Mouse (Mus musculus): Measurements from ENCODE around the gene L2hgdh. TPM values are rescaled to one million over a fixed set of nuclear protein-coding genes. Genes with fewer than 3 reads are reported as not detected.

L2hgdh gene
- polyA plus RNA-seq, 1 experiment from 2014 or later, result 10.4 TPM

- Histone ChIP-seq H3K27me3 (ENCODE audit: insufficient read depth, low read length) (no peaks in the 10 kb centered on the region), H3K9me3 (ENCODE audit: low read length) (no peaks in the 10 kb centered on the region), H3K4me2 (ENCODE audit: low read depth, low read length) (no peak overlapping the region), H3K27ac (ENCODE audit: low read depth) (no peak overlapping the region), H3K9ac (replicated peaks) (no peak overlapping the region), H3K36me3 (replicated peaks; ENCODE audit: insufficient read depth, low read length) (no peaks in the 10 kb centered on the region), H3K4me1 (ENCODE audit: insufficient read depth) (peaks cover 27% of the 10 kb centered on the region), H3K4me3 (ENCODE audit: low read depth, low read length) (no peak overlapping the region)
- DNase-seq (no peak), ATAC-seq (no peak)
- WGBS (ENCODE audit: insufficient replicate concordance), result 88% methylated on average over 2 of the region's 2 CpGs
- TF ChIP-seq EP300 (IDR thresholded peaks at IDR 0.05; ENCODE audit: low read depth), result peak; percentile 34; the same call in 1 of the 2 replicates
- no peak for TF ChIP-seq CTCF (IDR thresholded peaks at IDR 0.05; ENCODE audit: low read depth)
Measured at GRCm38 (mm10) chr12:69761603-69762002, 36.9 kb upstream of the L2hgdh start.

DNA sequence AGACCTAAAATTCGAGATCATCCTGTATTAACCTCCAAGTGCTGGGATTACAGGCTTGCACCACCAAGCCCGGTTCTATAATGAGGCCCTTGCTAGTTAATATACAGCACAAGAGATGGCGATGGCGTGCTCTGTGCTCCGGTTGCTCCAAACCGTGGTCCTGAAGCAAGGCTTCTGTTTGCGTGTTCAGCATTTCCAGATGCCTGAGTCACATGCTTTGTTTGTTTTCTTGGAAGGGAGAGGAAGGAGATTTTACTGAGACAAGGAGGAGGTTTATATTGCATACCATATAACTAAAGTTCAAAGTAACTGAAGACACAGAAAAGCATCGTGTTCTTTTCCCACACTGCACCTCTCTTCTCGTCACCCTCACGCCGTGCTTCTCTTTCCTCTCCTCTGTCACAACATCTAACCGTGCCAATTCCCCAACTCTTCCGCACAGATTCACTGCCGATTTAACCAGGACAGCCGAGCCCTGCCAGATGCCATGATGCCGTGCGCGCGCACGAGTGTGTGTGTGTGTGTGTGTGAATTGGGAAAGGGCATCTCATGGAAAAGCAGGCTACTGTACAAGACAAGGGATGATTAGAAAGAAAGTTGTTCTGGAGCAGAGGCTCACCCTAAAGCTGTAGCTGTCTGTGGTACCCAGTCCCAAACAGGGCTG is 36.2 kb upstream of the L2hgdh start:
- Histone ChIP-seq H3K36me3 (replicated peaks; ENCODE audit: insufficient read depth, low read length) (no peaks in the 10 kb centered on the region), H3K4me2 (ENCODE audit: low read depth, low read length) (no peak overlapping the region), H3K4me1 (ENCODE audit: insufficient read depth) (peaks cover 24% of the 10 kb centered on the region), H3K9ac (replicated peaks) (no peak overlapping the region), H3K4me3 (ENCODE audit: low read depth, low read length) (no peak overlapping the region), H3K27ac (ENCODE audit: low read depth) (peak overlapping the region; percentile 99; the same call in 1 of the 2 replicates), H3K9me3 (ENCODE audit: low read length) (no peaks in the 10 kb centered on the region), H3K27me3 (ENCODE audit: insufficient read depth, low read length) (no peaks in the 10 kb centered on the region)
- DNase-seq (no peak), ATAC-seq (no peak)
- WGBS (ENCODE audit: insufficient replicate concordance), result 89% methylated on average over 20 of the region's 20 CpGs
- TF ChIP-seq EP300 (IDR thresholded peaks at IDR 0.05; ENCODE audit: low read depth) (no peak), CTCF (IDR thresholded peaks at IDR 0.05; ENCODE audit: low read depth) (no peak)

- Histone ChIP-seq H3K27me3 (ENCODE audit: insufficient read depth, low read length) (no peaks in the 10 kb centered on the region), H3K9me3 (ENCODE audit: low read length) (no peaks in the 10 kb centered on the region), H3K36me3 (replicated peaks; ENCODE audit: insufficient read depth, low read length) (no peaks in the 10 kb centered on the region), H3K27ac (ENCODE audit: low read depth) (peak overlapping the region; percentile 99), H3K4me1 (ENCODE audit: insufficient read depth) (peaks cover 22% of the 10 kb centered on the region; the same call in 1 of the 2 replicates), H3K4me2 (ENCODE audit: low read depth, low read length) (no peak overlapping the region), H3K4me3 (ENCODE audit: low read depth, low read length) (no peak overlapping the region), H3K9ac (replicated peaks) (peak overlapping the region; percentile 64)
- WGBS (ENCODE audit: insufficient replicate concordance), result 60% methylated on average over 6 of the region's 6 CpGs
- no peak for DNase-seq
- no peak for ATAC-seq
- TF ChIP-seq EP300 (IDR thresholded peaks at IDR 0.05; ENCODE audit: low read depth) (no peak), CTCF (IDR thresholded peaks at IDR 0.05; ENCODE audit: low read depth) (no peak)
Measured at GRCm38 (mm10) chr12:69760014-69760413, 35.3 kb upstream of the L2hgdh start.

DNA sequence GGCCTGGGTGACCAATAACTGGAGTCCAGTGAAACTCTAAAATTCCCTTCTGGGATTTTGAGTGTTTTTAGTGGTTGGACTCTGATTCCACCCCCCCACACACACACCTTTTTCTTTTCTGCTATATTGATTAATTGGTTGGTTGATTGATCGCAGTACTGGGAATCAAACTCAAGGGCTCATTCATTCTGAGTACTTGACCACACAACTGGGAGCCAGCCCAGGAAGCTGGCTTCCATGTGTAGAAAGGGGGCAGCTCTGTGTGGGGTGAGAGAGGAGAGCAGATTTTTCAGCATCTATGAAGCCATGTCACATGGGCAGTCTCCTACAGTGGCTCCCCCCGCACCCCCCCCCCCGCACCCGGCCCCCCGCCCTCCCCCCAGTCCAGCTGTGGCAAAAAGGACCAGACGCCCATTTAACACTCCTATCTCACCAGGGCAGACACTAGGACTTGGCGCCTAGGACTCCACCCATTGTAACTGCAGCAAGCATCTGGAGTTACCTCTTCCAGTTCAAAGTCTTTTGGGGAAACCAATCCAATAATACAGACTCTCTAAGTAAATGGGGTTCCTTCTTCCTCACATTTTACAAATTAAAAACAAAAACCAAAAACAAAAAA is 34.7 kb upstream of the L2hgdh start:
- 22% methylated on average over 7 of the region's 7 CpGs for WGBS (ENCODE audit: insufficient replicate concordance)
- Histone ChIP-seq H3K27me3 (ENCODE audit: insufficient read depth, low read length) (no peaks in the 10 kb centered on the region), H3K4me2 (ENCODE audit: low read depth, low read length) (peak overlapping the region; percentile 69), H3K36me3 (replicated peaks; ENCODE audit: insufficient read depth, low read length) (no peaks in the 10 kb centered on the region), H3K9ac (replicated peaks) (peak overlapping the region; percentile 64), H3K4me1 (ENCODE audit: insufficient read depth) (peaks cover 22% of the 10 kb centered on the region; the same call in 1 of the 2 replicates), H3K4me3 (ENCODE audit: low read depth, low read length) (peak overlapping the region; percentile 15; the same call in 1 of the 2 replicates), H3K27ac (ENCODE audit: low read depth) (peak overlapping the region; percentile 99), H3K9me3 (ENCODE audit: low read length) (no peaks in the 10 kb centered on the region)
- TF ChIP-seq CTCF (IDR thresholded peaks at IDR 0.05; ENCODE audit: low read depth) (no peak), EP300 (IDR thresholded peaks at IDR 0.05; ENCODE audit: low read depth) (peak; percentile 96)
- DNase-seq (peak; percentile 74), ATAC-seq (peak; percentile 71)

- Histone ChIP-seq H3K4me3 (ENCODE audit: low read depth, low read length) (peak overlapping the region; percentile 15), H3K4me1 (ENCODE audit: insufficient read depth) (peaks cover 28% of the 10 kb centered on the region), H3K9ac (replicated peaks) (peak overlapping the region; percentile 61), H3K36me3 (replicated peaks; ENCODE audit: insufficient read depth, low read length) (no peaks in the 10 kb centered on the region), H3K9me3 (ENCODE audit: low read length) (no peaks in the 10 kb centered on the region), H3K4me2 (ENCODE audit: low read depth, low read length) (peak overlapping the region; percentile 69), H3K27ac (ENCODE audit: low read depth) (peak overlapping the region; percentile 99), H3K27me3 (ENCODE audit: insufficient read depth, low read length) (no peaks in the 10 kb centered on the region)
- 9% methylated on average over 21 of the region's 22 CpGs for WGBS (ENCODE audit: insufficient replicate concordance)
- peak; percentile 54 for DNase-seq
- no peak for ATAC-seq
- TF ChIP-seq EP300 (IDR thresholded peaks at IDR 0.05; ENCODE audit: low read depth) (no peak), CTCF (IDR thresholded peaks at IDR 0.05; ENCODE audit: low read depth) (no peak)
Measured at GRCm38 (mm10) chr12:69758221-69759185, 33.8 kb upstream of the L2hgdh start.

Measured in liver, postnatal 0 days (tissue).